Mouse (Mus musculus): ENCODE data around the gene Zfp638.

GRCm38 (mm10) chr6:83939492-83939891 lies 72.6 kb downstream of the Zfp638 start:
- TF ChIP-seq CTCF (IDR thresholded peaks at IDR 0.05; ENCODE audit: low read depth, low read length) (no peak), POLR2A (IDR thresholded peaks at IDR 0.05; ENCODE audit: borderline replicate concordance, low read depth, low read length) (no peak)
